Mouse (Mus musculus) kidney, adult 2 months (tissue): ENCODE data around the gene Pde3a. TPM values are rescaled to one million over a fixed set of nuclear protein-coding genes. Genes with fewer than 3 reads are reported as not detected.

Experiments
- DNase-seq: peaks from one replicate; pipeline ENCODE4 v3.0.0; 2021
- H3K27ac ChIP-seq: fragments of 200-500 bp; 2 replicates; pipeline ENCODE4 v1.5.1; 2012; ENCODE audit warnings: low read depth, low read length, control low read depth, inconsistent platforms; ENCODE audit not compliant: insufficient read depth
- H3K27me3 ChIP-seq: fragments of 200-500 bp; replicated peaks from 2 replicates; pipeline ENCODE4 v1.6.1; 2012; ENCODE audit warnings: mild to moderate bottlenecking, moderate library complexity, low read length, inconsistent platforms; ENCODE audit not compliant: control insufficient read depth, insufficient read depth
- H3K36me3 ChIP-seq: fragments of 200-500 bp; 2 replicates; pipeline ENCODE4 v1.6.1; 2012; ENCODE audit warnings: mild to moderate bottlenecking, moderate library complexity, low read length, inconsistent platforms; ENCODE audit not compliant: control insufficient read depth, insufficient read depth
- H3K4me1 ChIP-seq: fragments of 200-500 bp; 2 replicates; pipeline ENCODE4 v1.6.1; 2011; ENCODE audit warnings: low read length; ENCODE audit not compliant: control insufficient read depth, insufficient read depth
- H3K4me3 ChIP-seq: fragments of 200-500 bp; 2 replicates; pipeline ENCODE4 v1.5.1; 2011; ENCODE audit warnings: mild to moderate bottlenecking, low read depth, low read length, control low read depth; ENCODE audit not compliant: insufficient read depth
- CTCF ChIP-seq: fragments of 200-500 bp; conservative IDR thresholded peaks from 2 replicates; pipeline ENCODE4 v1.5.1; 2011; ENCODE audit warnings: low read depth, mild to moderate bottlenecking, control low read depth, low read length, moderate library complexity, mixed read lengths; ENCODE audit not compliant: insufficient read depth, insufficient read length
- POLR2A ChIP-seq: fragments of 200-500 bp; IDR thresholded peaks from one replicate; pipeline ENCODE4 v1.6.1; 2011; ENCODE audit warnings: low read depth, low read length, control low read depth
- WGBS: fragments of 180-500 bp; shearing (Covaris S2); methylation state at CpG from one replicate; pipeline ENCODE4 v1.1.7; 2018; 5-methylcytosine and 5-hydroxymethylcytosine counted together
- polyA plus RNA-seq: library from polyadenylated mRNA; depleted of rRNA; stranded (reverse); fragments of >200 nt; gene quantifications from 2 replicates; pipeline ENCODE4 v1.2.3, GENCODE M21; 2012

The Pde3a gene
- polyA plus RNA-seq, 1 experiment = 4.1 TPM

- H3K4me1 ChIP-seq = no peaks in the 10 kb centered on the region; the same call in 1 of the 2 replicates
- no peak for DNase-seq
- no peaks in the 10 kb centered on the region for H3K27me3 ChIP-seq
- H3K36me3 ChIP-seq = no peaks in the 10 kb centered on the region
- 39% methylated on average over 13 of the region's 13 CpGs for WGBS
- no peak overlapping the region for H3K4me3 ChIP-seq
- no peak overlapping the region for H3K27ac ChIP-seq
- TF ChIP-seq CTCF (no peak), POLR2A (no peak)
These were observed 246.8 kb downstream of the Pde3a start for GRCm38 (mm10) chr6:141495634-141496418.

DNA sequence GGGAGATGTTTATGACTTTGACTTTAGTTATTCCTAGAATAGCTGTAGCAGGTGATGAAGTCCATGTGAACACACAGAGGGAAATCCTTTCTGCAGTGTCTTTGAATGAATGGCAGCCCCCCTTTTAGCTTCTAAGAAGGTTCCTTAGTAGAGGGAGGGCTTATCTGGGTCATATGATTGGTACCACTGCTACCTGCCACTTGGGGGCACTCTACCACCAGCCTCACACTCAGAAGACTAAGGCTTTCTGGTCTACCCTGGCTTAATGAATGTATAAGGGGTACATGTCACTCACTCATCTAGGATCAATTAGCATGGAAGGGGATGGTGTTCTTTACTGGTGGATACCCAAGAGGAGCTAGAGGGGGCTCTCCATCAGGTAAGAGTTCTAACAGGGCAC, 250.4 kb downstream of the Pde3a start:
- DNase-seq = no peak
- Histone ChIP-seq H3K4me3 (no peak overlapping the region), H3K27me3 (no peaks in the 10 kb centered on the region), H3K27ac (no peak overlapping the region), H3K4me1 (no peaks in the 10 kb centered on the region; the same call in 1 of the 2 replicates), H3K36me3 (no peaks in the 10 kb centered on the region)
- TF ChIP-seq POLR2A (no peak), CTCF (peak; percentile 67)

GRCm38 (mm10) chr6:141501171-141501570, 252.1 kb downstream of the Pde3a start:
- Histone ChIP-seq H3K4me1 (no peaks in the 10 kb centered on the region), H3K27me3 (no peaks in the 10 kb centered on the region), H3K36me3 (no peaks in the 10 kb centered on the region), H3K4me3 (no peak overlapping the region), H3K27ac (no peak overlapping the region)
- no peak for DNase-seq
- no peak for TF ChIP-seq CTCF
- TF ChIP-seq POLR2A = no peak
- 75% methylated on average over 3 of the region's 3 CpGs for WGBS

DNA sequence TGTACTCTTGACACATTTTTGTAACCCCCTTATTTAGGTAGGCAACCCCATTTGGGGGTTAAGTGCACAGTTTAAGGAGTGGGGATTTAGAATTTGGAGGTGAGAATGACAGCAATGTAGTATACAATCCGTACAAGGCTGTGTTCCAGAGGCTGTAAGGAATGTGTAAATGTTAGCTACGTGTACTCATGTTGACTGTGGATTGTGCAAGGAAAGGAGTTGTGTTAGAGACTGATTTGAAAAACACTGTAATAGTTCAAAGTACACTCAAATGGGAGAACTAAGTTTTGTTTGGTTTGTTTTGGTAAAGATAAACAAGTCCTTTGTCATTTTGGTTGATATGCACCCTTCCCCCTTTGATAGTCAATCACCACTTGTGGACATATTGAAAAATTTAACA, 273.5 kb downstream of the Pde3a start:
- Histone ChIP-seq H3K4me3 (no peak overlapping the region), H3K4me1 (no peaks in the 10 kb centered on the region), H3K36me3 (no peaks in the 10 kb centered on the region), H3K27me3 (no peaks in the 10 kb centered on the region), H3K27ac (no peak overlapping the region)
- TF ChIP-seq CTCF (no peak), POLR2A (no peak)
- 83% methylated on average over 2 of the region's 2 CpGs for WGBS
- DNase-seq = no peak

- H3K36me3 ChIP-seq = no peaks in the 10 kb centered on the region
- no peaks in the 10 kb centered on the region for H3K27me3 ChIP-seq
- H3K27ac ChIP-seq = no peak within 1 kb of the TSS
- no peak for DNase-seq
- no peaks in the 10 kb centered on the region for H3K4me1 ChIP-seq
- no peak within 1 kb of the TSS for H3K4me3 ChIP-seq
- WGBS = 54% methylated on average over 2 of the region's 2 CpGs
- TF ChIP-seq CTCF = no peak
- TF ChIP-seq POLR2A = no peak
These were observed 274.9 kb downstream of the Pde3a start, which contains the start of gene Slco1c1 for GRCm38 (mm10) chr6:141523747-141524640. Slco1c1 (plus strand) TSS chr6:141524368.

GRCm38 (mm10) chr6:141525787-141526186, 276.7 kb downstream of the Pde3a start:
- Histone ChIP-seq H3K27me3 (no peaks in the 10 kb centered on the region), H3K36me3 (no peaks in the 10 kb centered on the region), H3K4me1 (no peaks in the 10 kb centered on the region), H3K27ac (no peak overlapping the region), H3K4me3 (no peak overlapping the region)
- no peak for DNase-seq
- WGBS = 98% methylated on average over 1 of the region's 1 CpGs
- no peak for TF ChIP-seq POLR2A
- no peak for TF ChIP-seq CTCF

GRCm38 (mm10) chr6:141530865-141531264, 281.8 kb downstream of the Pde3a start:
- no peak for DNase-seq
- no peaks in the 10 kb centered on the region for H3K4me1 ChIP-seq
- no peak overlapping the region for H3K4me3 ChIP-seq
- no peak overlapping the region for H3K27ac ChIP-seq
- 80% methylated on average over 6 of the region's 6 CpGs for WGBS
- H3K27me3 ChIP-seq = no peaks in the 10 kb centered on the region
- no peaks in the 10 kb centered on the region for H3K36me3 ChIP-seq
- TF ChIP-seq CTCF = no peak
- TF ChIP-seq POLR2A = no peak
